Mouse (Mus musculus): Measurements from ENCODE around the gene Oxld1. TPM values are rescaled to one million over a fixed set of nuclear protein-coding genes. Genes with fewer than 3 reads are reported as not detected.

Gene Oxld1
- polyA plus RNA-seq, 1 experiment from 2014 or later = 19.6 TPM

- Histone ChIP-seq H3K4me3 (ENCODE audit: low read depth, low read length) (no peak overlapping the region), H3K9me3 (replicated peaks; ENCODE audit: control insufficient read depth, low read length) (no peaks in the 10 kb centered on the region), H3K36me3 (ENCODE audit: control insufficient read depth, insufficient read depth, low read length) (peaks cover 25% of the 10 kb centered on the region), H3K27me3 (ENCODE audit: control insufficient read depth, insufficient read depth, low read length) (no peaks in the 10 kb centered on the region), H3K9ac (ENCODE audit: low read depth, low read length) (no peak overlapping the region), H3K4me1 (ENCODE audit: control insufficient read depth, insufficient read depth, low read length) (peaks cover 29% of the 10 kb centered on the region), H3K4me2 (no peak overlapping the region), H3K27ac (ENCODE audit: low read depth, low read length) (peak overlapping the region; percentile 30; the same call in 1 of the 2 replicates)
- WGBS (ENCODE audit: insufficient replicate concordance) = 63% methylated on average over 4 of the region's 4 CpGs
- 0 out of 2 replicates have a peak, but pooled peaks have one; percentile 12 for ATAC-seq (replicated peaks; ENCODE audit: insufficient number of reproducible peaks, low FRiP score, low TSS enrichment)
These were observed 31.3 kb upstream of the Oxld1 start for GRCm38 (mm10) chr11:120489054-120489761.

GRCm38 (mm10) chr11:120488516-120488915, 30.6 kb upstream of the Oxld1 start:
- no peak overlapping the region for H3K9ac ChIP-seq (ENCODE audit: low read depth, low read length)
- no peak overlapping the region for H3K27ac ChIP-seq (ENCODE audit: low read depth, low read length)
- no peak for ATAC-seq (replicated peaks; ENCODE audit: insufficient number of reproducible peaks, low FRiP score, low TSS enrichment)
- H3K4me1 ChIP-seq (ENCODE audit: control insufficient read depth, insufficient read depth, low read length) = peaks cover 33% of the 10 kb centered on the region
- no peak overlapping the region for H3K4me3 ChIP-seq (ENCODE audit: low read depth, low read length)
- no peaks in the 10 kb centered on the region for H3K27me3 ChIP-seq (ENCODE audit: control insufficient read depth, insufficient read depth, low read length)
- H3K36me3 ChIP-seq (ENCODE audit: control insufficient read depth, insufficient read depth, low read length) = peaks cover 25% of the 10 kb centered on the region
- H3K4me2 ChIP-seq = no peak overlapping the region
- WGBS (ENCODE audit: insufficient replicate concordance) = 76% methylated on average over 4 of the region's 4 CpGs
- H3K9me3 ChIP-seq (replicated peaks; ENCODE audit: control insufficient read depth, low read length) = no peaks in the 10 kb centered on the region

- peak overlapping the region; percentile 61 for H3K27ac ChIP-seq (ENCODE audit: low read depth, low read length)
- ATAC-seq (replicated peaks; ENCODE audit: insufficient number of reproducible peaks, low FRiP score, low TSS enrichment) = no peak
- no peaks in the 10 kb centered on the region for H3K27me3 ChIP-seq (ENCODE audit: control insufficient read depth, insufficient read depth, low read length)
- H3K4me3 ChIP-seq (ENCODE audit: low read depth, low read length) = peak overlapping the region; percentile 80
- no peaks in the 10 kb centered on the region for H3K9me3 ChIP-seq (replicated peaks; ENCODE audit: control insufficient read depth, low read length)
- WGBS (ENCODE audit: insufficient replicate concordance) = 8% methylated on average over 10 of the region's 10 CpGs
- H3K9ac ChIP-seq (ENCODE audit: low read depth, low read length) = peak overlapping the region; percentile 96
- H3K36me3 ChIP-seq (ENCODE audit: control insufficient read depth, insufficient read depth, low read length) = peaks cover 44% of the 10 kb centered on the region
- H3K4me1 ChIP-seq (ENCODE audit: control insufficient read depth, insufficient read depth, low read length) = peaks cover 18% of the 10 kb centered on the region
- peak overlapping the region; percentile 74 for H3K4me2 ChIP-seq
These were observed 27.4 kb upstream of the Oxld1 start for GRCm38 (mm10) chr11:120485251-120485650.

GRCm38 (mm10) chr11:120484265-120484981, 26.6 kb upstream of the Oxld1 start, which contains the start of gene Mrpl12:
Gene Mrpl12, plus strand, starts transcription at chr11:120484613.
- Histone ChIP-seq H3K27ac (ENCODE audit: low read depth, low read length) (peak within 1 kb of the TSS; percentile 61), H3K9me3 (replicated peaks; ENCODE audit: control insufficient read depth, low read length) (no peaks in the 10 kb centered on the region), H3K36me3 (ENCODE audit: control insufficient read depth, insufficient read depth, low read length) (peaks cover 43% of the 10 kb centered on the region), H3K4me3 (ENCODE audit: low read depth, low read length) (peak within 1 kb of the TSS; percentile 80), H3K4me1 (ENCODE audit: control insufficient read depth, insufficient read depth, low read length) (peaks cover 15% of the 10 kb centered on the region), H3K9ac (ENCODE audit: low read depth, low read length) (peak within 1 kb of the TSS; percentile 96), H3K4me2 (peak within 1 kb of the TSS; percentile 74), H3K27me3 (ENCODE audit: control insufficient read depth, insufficient read depth, low read length) (no peaks in the 10 kb centered on the region)
- ATAC-seq (replicated peaks; ENCODE audit: insufficient number of reproducible peaks, low FRiP score, low TSS enrichment) = peak; percentile 86
- under 1% methylated on average over 60 of the region's 60 CpGs for WGBS (ENCODE audit: insufficient replicate concordance)

GRCm38 (mm10) chr11:120483448-120483934, 25.6 kb upstream of the Oxld1 start:
- Histone ChIP-seq H3K4me2 (peak overlapping the region; percentile 74), H3K9me3 (replicated peaks; ENCODE audit: control insufficient read depth, low read length) (no peaks in the 10 kb centered on the region), H3K27me3 (ENCODE audit: control insufficient read depth, insufficient read depth, low read length) (no peaks in the 10 kb centered on the region), H3K4me3 (ENCODE audit: low read depth, low read length) (peak overlapping the region; percentile 80), H3K27ac (ENCODE audit: low read depth, low read length) (no peak overlapping the region), H3K9ac (ENCODE audit: low read depth, low read length) (peak overlapping the region; percentile 96), H3K36me3 (ENCODE audit: control insufficient read depth, insufficient read depth, low read length) (peaks cover 48% of the 10 kb centered on the region), H3K4me1 (ENCODE audit: control insufficient read depth, insufficient read depth, low read length) (peaks cover 14% of the 10 kb centered on the region)
- no peak for ATAC-seq (replicated peaks; ENCODE audit: insufficient number of reproducible peaks, low FRiP score, low TSS enrichment)
- 83% methylated on average over 7 of the region's 7 CpGs for WGBS (ENCODE audit: insufficient replicate concordance)

- WGBS (ENCODE audit: insufficient replicate concordance) = 98% methylated on average over 6 of the region's 6 CpGs
- H3K4me3 ChIP-seq (ENCODE audit: low read depth, low read length) = no peak overlapping the region
- H3K4me2 ChIP-seq = no peak overlapping the region
- H3K27ac ChIP-seq (ENCODE audit: low read depth, low read length) = no peak overlapping the region
- no peaks in the 10 kb centered on the region for H3K27me3 ChIP-seq (ENCODE audit: control insufficient read depth, insufficient read depth, low read length)
- peaks cover 44% of the 10 kb centered on the region for H3K36me3 ChIP-seq (ENCODE audit: control insufficient read depth, insufficient read depth, low read length)
- no peaks in the 10 kb centered on the region for H3K9me3 ChIP-seq (replicated peaks; ENCODE audit: control insufficient read depth, low read length)
- H3K4me1 ChIP-seq (ENCODE audit: control insufficient read depth, insufficient read depth, low read length) = peaks cover 8% of the 10 kb centered on the region
- H3K9ac ChIP-seq (ENCODE audit: low read depth, low read length) = no peak overlapping the region
- ATAC-seq (replicated peaks; ENCODE audit: insufficient number of reproducible peaks, low FRiP score, low TSS enrichment) = no peak
These were observed 14.2 kb upstream of the Oxld1 start for GRCm38 (mm10) chr11:120472052-120472451.

GRCm38 (mm10) chr11:120467736-120468092, 9.8 kb upstream of the Oxld1 start:
- H3K27me3 ChIP-seq (ENCODE audit: control insufficient read depth, insufficient read depth, low read length) = no peaks in the 10 kb centered on the region
- H3K36me3 ChIP-seq (ENCODE audit: control insufficient read depth, insufficient read depth, low read length) = peaks cover 26% of the 10 kb centered on the region
- H3K27ac ChIP-seq (ENCODE audit: low read depth, low read length) = no peak overlapping the region
- peak overlapping the region; percentile 84 for H3K4me2 ChIP-seq
- no peaks in the 10 kb centered on the region for H3K9me3 ChIP-seq (replicated peaks; ENCODE audit: control insufficient read depth, low read length)
- peaks cover 21% of the 10 kb centered on the region for H3K4me1 ChIP-seq (ENCODE audit: control insufficient read depth, insufficient read depth, low read length)
- H3K4me3 ChIP-seq (ENCODE audit: low read depth, low read length) = peak overlapping the region; percentile 92
- H3K9ac ChIP-seq (ENCODE audit: low read depth, low read length) = peak overlapping the region; percentile 80
- WGBS (ENCODE audit: insufficient replicate concordance) = 2% methylated on average over 31 of the region's 33 CpGs
- peak; percentile 58 for ATAC-seq (replicated peaks; ENCODE audit: insufficient number of reproducible peaks, low FRiP score, low TSS enrichment)

- peaks cover 26% of the 10 kb centered on the region for H3K36me3 ChIP-seq (ENCODE audit: control insufficient read depth, insufficient read depth, low read length)
- ATAC-seq (replicated peaks; ENCODE audit: insufficient number of reproducible peaks, low FRiP score, low TSS enrichment) = peak; percentile 99
- H3K9me3 ChIP-seq (replicated peaks; ENCODE audit: control insufficient read depth, low read length) = no peaks in the 10 kb centered on the region
- peak within 1 kb of the TSS; percentile 92 for H3K4me3 ChIP-seq (ENCODE audit: low read depth, low read length)
- peak within 1 kb of the TSS; percentile 68 for H3K27ac ChIP-seq (ENCODE audit: low read depth, low read length)
- WGBS (ENCODE audit: insufficient replicate concordance) = under 1% methylated on average over 53 of the region's 54 CpGs
- no peaks in the 10 kb centered on the region for H3K27me3 ChIP-seq (ENCODE audit: control insufficient read depth, insufficient read depth, low read length)
- H3K4me2 ChIP-seq = peak within 1 kb of the TSS; percentile 98
- H3K4me1 ChIP-seq (ENCODE audit: control insufficient read depth, insufficient read depth, low read length) = peaks cover 21% of the 10 kb centered on the region
- H3K9ac ChIP-seq (ENCODE audit: low read depth, low read length) = peak within 1 kb of the TSS; percentile 89
These were observed 9.3 kb upstream of the Oxld1 start, which contains the start of gene Arl16 for GRCm38 (mm10) chr11:120467051-120467735. Gene Arl16, minus strand, starts transcription at chr11:120467607.
